Mouse (Mus musculus) forebrain, embryonic 11.5 days (tissue): ENCODE measurements around the gene Smyd3. TPM values are rescaled to one million over a fixed set of nuclear protein-coding genes. Genes with fewer than 3 reads are reported as not detected.

Experiments used
- ATAC-seq: fragments of 200-750 bp; cut with Nextera tagmentation; replicated peaks from 2 replicates; pipeline ENCODE4 v1.8.0; 2017; ENCODE audit warnings: moderate TSS enrichment; ENCODE audit not compliant: low FRiP score
- DNase-seq: peaks from one replicate; pipeline ENCODE4 v3.0.0-alpha.2; 2017; ENCODE audit warnings: low spot score
- H3K27ac ChIP-seq: fragments of 300-500 bp; sonication (generic); 2 replicates; pipeline ENCODE4 v1.5.1; 2014; ENCODE audit warnings: low read depth, low read length
- H3K27me3 ChIP-seq: fragments of 300-500 bp; sonication (generic); 2 replicates; pipeline ENCODE4 v1.6.1; 2014; ENCODE audit warnings: mild to moderate bottlenecking, low read length, mixed read lengths; ENCODE audit not compliant: control insufficient read depth, insufficient read depth
- H3K36me3 ChIP-seq: fragments of 300-500 bp; sonication (generic); 2 replicates; pipeline ENCODE4 v1.6.1; 2014; ENCODE audit warnings: mild to moderate bottlenecking, low read length, moderate library complexity, mixed read lengths; ENCODE audit not compliant: control insufficient read depth, insufficient read depth
- H3K4me1 ChIP-seq: fragments of 300-500 bp; sonication (generic); replicated peaks from 2 replicates; pipeline ENCODE4 v1.6.1; 2014; ENCODE audit warnings: low read length, mixed read lengths; ENCODE audit not compliant: control insufficient read depth, insufficient read depth
- H3K4me2 ChIP-seq: fragments of 300-500 bp; sonication (generic); 2 replicates; pipeline ENCODE4 v1.6.1; 2014; ENCODE audit warnings: low read depth, mild to moderate bottlenecking, low read length, moderate library complexity, mixed read lengths; ENCODE audit not compliant: severe bottlenecking
- H3K4me3 ChIP-seq: fragments of 300-500 bp; sonication (generic); 2 replicates; pipeline ENCODE4 v1.5.1; 2014; ENCODE audit warnings: low read depth, low read length
- H3K9ac ChIP-seq: fragments of 300-500 bp; sonication (generic); 2 replicates; pipeline ENCODE4 v1.6.1; 2014; ENCODE audit warnings: low read length
- H3K9me3 ChIP-seq: fragments of 300-500 bp; sonication (generic); 2 replicates; pipeline ENCODE4 v1.6.1; 2016; ENCODE audit warnings: low read length, mixed read lengths; ENCODE audit not compliant: control insufficient read depth
- WGBS: fragments of 180-500 bp; shearing (Covaris S2); extraction: QIAGEN DNeasy Blood & Tissue Kit; methylation state at CpG from one replicate; pipeline ENCODE4 v1.1.7; 2014; 5-methylcytosine and 5-hydroxymethylcytosine counted together
- polyA plus RNA-seq: library from polyadenylated mRNA; unstranded; fragments of >200 nt; fragmentation: Nextera tagmentation; extraction: Ambion mirVana; gene quantifications from 2 replicates; pipeline ENCODE4 v1.2.1, GENCODE M21; 2014

Smyd3 gene
- polyA plus RNA-seq, 1 experiment from 2014 or later = 14.1 TPM

DNA sequence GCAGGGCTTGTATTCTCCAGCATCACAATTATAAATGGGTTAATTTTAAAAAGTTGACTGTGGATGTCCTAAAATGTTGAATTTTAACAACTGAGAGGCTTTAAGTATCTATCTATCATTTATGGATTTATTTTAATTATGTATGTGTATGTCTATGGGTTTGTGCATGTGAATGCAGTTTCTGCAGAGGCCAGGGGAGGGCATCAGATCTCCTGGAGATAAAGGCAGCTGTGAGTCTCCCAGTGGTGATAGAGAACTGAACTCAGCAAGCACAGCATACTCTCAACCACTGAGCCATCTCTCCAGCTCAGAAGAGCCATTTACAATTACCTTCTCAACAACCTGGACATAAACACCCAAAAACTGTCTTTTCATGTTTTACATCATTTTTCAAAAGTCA lies 321.4 kb downstream of the Smyd3 start:
- no peak for ATAC-seq
- Histone ChIP-seq H3K36me3 (no peaks in the 10 kb centered on the region), H3K9me3 (no peaks in the 10 kb centered on the region), H3K9ac (no peak overlapping the region), H3K27me3 (no peaks in the 10 kb centered on the region), H3K4me3 (no peak overlapping the region), H3K27ac (no peak overlapping the region), H3K4me2 (no peak overlapping the region), H3K4me1 (peaks cover 7% of the 10 kb centered on the region; the same call in 1 of the 2 replicates)
- no peak for DNase-seq

GRCm38 (mm10) chr1:179192781-179193180 lies 325.1 kb downstream of the Smyd3 start:
- no peak overlapping the region for H3K9ac ChIP-seq
- no peak for DNase-seq

GRCm38 (mm10) chr1:179190837-179191236 lies 327.0 kb downstream of the Smyd3 start:
- Histone ChIP-seq H3K4me1 (no peaks in the 10 kb centered on the region), H3K4me2 (no peak overlapping the region), H3K27me3 (no peaks in the 10 kb centered on the region), H3K4me3 (no peak overlapping the region), H3K9ac (no peak overlapping the region), H3K36me3 (no peaks in the 10 kb centered on the region), H3K27ac (no peak overlapping the region), H3K9me3 (no peaks in the 10 kb centered on the region)
- ATAC-seq (no peak), DNase-seq (no peak)
- WGBS = 82% methylated on average over 2 of the region's 2 CpGs

More at GRCm38 (mm10) chr1:179192781-179193180, 325.1 kb downstream of the Smyd3 start:
- H3K4me2 ChIP-seq = no peak overlapping the region
- no peaks in the 10 kb centered on the region for H3K36me3 ChIP-seq
- no peaks in the 10 kb centered on the region for H3K9me3 ChIP-seq
- peaks cover 3% of the 10 kb centered on the region; the same call in 1 of the 2 replicates for H3K4me1 ChIP-seq
- H3K27me3 ChIP-seq = no peaks in the 10 kb centered on the region
- no peak overlapping the region for H3K4me3 ChIP-seq
- ATAC-seq = no peak
- no peak overlapping the region for H3K27ac ChIP-seq
- 95% methylated on average over 11 of the region's 11 CpGs for WGBS

- H3K27me3 ChIP-seq = no peaks in the 10 kb centered on the region
- no peak overlapping the region for H3K9ac ChIP-seq
- no peaks in the 10 kb centered on the region for H3K4me1 ChIP-seq
- no peak overlapping the region for H3K4me3 ChIP-seq
- no peak overlapping the region for H3K4me2 ChIP-seq
- no peaks in the 10 kb centered on the region for H3K9me3 ChIP-seq
- H3K27ac ChIP-seq = no peak overlapping the region
- ATAC-seq = no peak
- 89% methylated on average over 3 of the region's 3 CpGs for WGBS
- DNase-seq = no peak
- H3K36me3 ChIP-seq = no peaks in the 10 kb centered on the region
These were observed 330.7 kb downstream of the Smyd3 start for GRCm38 (mm10) chr1:179187171-179187570.

DNA sequence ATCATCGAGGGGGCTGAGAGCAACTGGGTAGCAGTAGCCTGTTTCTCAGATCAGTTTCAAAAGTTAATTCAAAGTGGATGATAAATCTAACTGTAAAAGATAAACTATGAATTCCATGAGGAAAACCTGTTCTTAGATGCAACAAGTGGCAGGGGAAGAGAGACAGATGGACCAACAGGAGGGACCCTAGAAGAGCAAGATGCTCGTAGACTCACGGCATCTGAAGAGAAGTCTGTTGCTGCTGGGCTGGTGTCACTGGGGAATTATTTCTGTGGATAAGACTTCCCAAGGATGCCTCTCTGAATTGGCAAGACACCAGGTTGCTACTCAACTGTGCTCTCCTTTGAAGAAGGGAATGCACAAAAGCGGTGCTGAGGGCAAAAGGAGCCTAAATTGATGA lies 333.2 kb downstream of the Smyd3 start:
- DNase-seq (no peak), ATAC-seq (no peak)
- H3K4me3 ChIP-seq = no peak overlapping the region
- 91% methylated on average over 4 of the region's 4 CpGs for whole genome bisulfite sequencing
- H3K4me2 ChIP-seq = no peak overlapping the region
- no peaks in the 10 kb centered on the region for H3K27me3 ChIP-seq
- no peaks in the 10 kb centered on the region for H3K4me1 ChIP-seq
- H3K9ac ChIP-seq = no peak overlapping the region
- no peaks in the 10 kb centered on the region for H3K9me3 ChIP-seq
- H3K36me3 ChIP-seq = no peaks in the 10 kb centered on the region
- no peak overlapping the region for H3K27ac ChIP-seq

- Histone ChIP-seq H3K9me3 (no peaks in the 10 kb centered on the region), H3K36me3 (no peaks in the 10 kb centered on the region), H3K9ac (no peak overlapping the region), H3K27me3 (no peaks in the 10 kb centered on the region), H3K4me2 (no peak overlapping the region), H3K4me3 (no peak overlapping the region), H3K4me1 (no peaks in the 10 kb centered on the region), H3K27ac (no peak overlapping the region)
- DNase-seq (no peak), ATAC-seq (no peak)
- 86% methylated on average over 6 of the region's 6 CpGs for WGBS
These were observed 334.3 kb downstream of the Smyd3 start for GRCm38 (mm10) chr1:179183499-179183898.

DNA sequence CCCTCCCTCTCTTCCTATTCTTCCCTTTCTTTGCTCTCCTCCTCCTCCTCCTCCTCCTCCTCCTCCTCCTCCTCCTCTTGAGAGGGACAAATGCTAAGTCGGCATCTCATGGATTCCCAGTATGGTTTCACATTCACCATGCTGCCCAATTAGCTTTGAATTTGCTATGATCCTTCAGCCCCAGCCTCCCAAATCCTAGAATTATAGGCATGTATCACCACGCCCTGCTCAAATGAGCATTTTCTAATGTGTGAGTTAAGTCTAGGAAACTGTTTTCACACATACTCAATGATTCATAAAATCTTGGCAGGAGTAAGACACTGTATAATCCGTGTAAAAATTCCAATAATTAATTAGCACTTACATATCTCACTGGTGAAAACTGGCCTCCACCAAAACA lies 337.3 kb downstream of the Smyd3 start:
- DNase-seq = no peak
- H3K4me1 ChIP-seq = no peaks in the 10 kb centered on the region
- WGBS = 72% methylated on average over 3 of the region's 3 CpGs
- H3K4me3 ChIP-seq = no peak overlapping the region
- no peak for ATAC-seq
- no peaks in the 10 kb centered on the region for H3K9me3 ChIP-seq
- H3K27me3 ChIP-seq = no peaks in the 10 kb centered on the region
- no peaks in the 10 kb centered on the region for H3K36me3 ChIP-seq
- H3K9ac ChIP-seq = no peak overlapping the region
- no peak overlapping the region for H3K27ac ChIP-seq
- no peak overlapping the region for H3K4me2 ChIP-seq

GRCm38 (mm10) chr1:179176861-179177658 lies 340.8 kb downstream of the Smyd3 start:
- Histone ChIP-seq H3K4me3 (no peak overlapping the region), H3K27ac (no peak overlapping the region), H3K27me3 (no peaks in the 10 kb centered on the region), H3K4me2 (no peak overlapping the region), H3K4me1 (no peaks in the 10 kb centered on the region), H3K36me3 (no peaks in the 10 kb centered on the region), H3K9ac (no peak overlapping the region), H3K9me3 (no peaks in the 10 kb centered on the region)
- WGBS = 67% methylated on average over 14 of the region's 14 CpGs
- ATAC-seq (no peak), DNase-seq (no peak)

- Histone ChIP-seq H3K27ac (no peak overlapping the region), H3K9me3 (no peaks in the 10 kb centered on the region), H3K27me3 (no peaks in the 10 kb centered on the region), H3K4me2 (no peak overlapping the region), H3K4me1 (no peaks in the 10 kb centered on the region), H3K9ac (no peak overlapping the region), H3K4me3 (no peak overlapping the region), H3K36me3 (no peaks in the 10 kb centered on the region)
- WGBS = 80% methylated on average over 4 of the region's 4 CpGs
- DNase-seq (no peak), ATAC-seq (no peak)
These were observed 343.6 kb downstream of the Smyd3 start for GRCm38 (mm10) chr1:179174241-179174640.
